Mouse (Mus musculus) mesoderm, embryonic 11.5 days (tissue): ENCODE results near the gene Psme4.

Experiments
- DNase-seq: peaks from one replicate; pipeline ENCODE4 v3.0.0-alpha.2; 2012; ENCODE audit warnings: low read depth, low spot score

Gene Psme4

GRCm38 (mm10) chr11:30786230-30786983 is 14.9 kb downstream of the Psme4 start:
- no peak for DNase-seq

GRCm38 (mm10) chr11:30792680-30793079 is 21.2 kb downstream of the Psme4 start:
- DNase-seq: no peak

GRCm38 (mm10) chr11:30793753-30794152 is 22.2 kb downstream of the Psme4 start:
- DNase-seq: no peak

GRCm38 (mm10) chr11:30797236-30797635 is 25.7 kb downstream of the Psme4 start:
- DNase-seq: no peak

- DNase-seq: peak; percentile 38
Observed at GRCm38 (mm10) chr11:30799496-30799895, 28.0 kb downstream of the Psme4 start.

DNA sequence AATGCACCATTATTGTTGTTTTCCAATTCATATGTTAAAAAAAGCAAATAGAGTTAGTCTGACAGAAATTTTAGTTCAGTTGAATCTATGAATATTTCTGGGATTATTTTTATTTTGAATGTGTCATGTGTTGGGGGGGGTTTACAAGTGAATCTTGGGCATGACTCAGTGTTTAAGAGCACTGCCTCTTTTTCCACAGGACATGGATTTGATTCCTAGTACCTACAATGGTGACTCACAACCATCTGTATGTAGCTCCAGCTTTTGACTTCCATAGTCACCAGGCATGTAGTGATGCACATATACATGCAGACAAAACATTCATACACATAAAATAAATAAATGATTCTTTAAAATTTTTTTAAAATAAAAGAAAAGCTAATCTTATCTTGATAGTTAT is 28.6 kb downstream of the Psme4 start:
- DNase-seq: no peak

GRCm38 (mm10) chr11:30802421-30802820 is 30.9 kb downstream of the Psme4 start:
- no peak for DNase-seq

DNA sequence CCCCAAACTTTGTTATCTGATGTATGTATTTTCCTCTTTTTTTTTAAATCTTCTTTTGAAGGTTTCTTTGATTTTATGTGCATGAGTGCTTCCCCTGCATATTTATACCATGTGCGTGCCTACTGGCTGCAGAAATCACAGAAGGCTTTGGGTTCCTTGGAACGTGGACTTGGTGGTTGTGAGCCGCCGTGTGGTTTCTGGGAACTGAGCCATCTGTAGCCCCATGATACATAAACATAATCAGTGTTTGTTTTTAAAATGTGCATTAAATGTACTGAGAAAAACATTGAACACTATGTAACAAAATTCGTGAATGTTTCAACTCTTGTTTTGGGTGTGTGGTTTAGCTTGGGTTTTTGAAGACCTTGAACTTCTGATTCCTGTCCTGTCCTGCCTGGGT is 49.6 kb downstream of the Psme4 start:
- DNase-seq: no peak

GRCm38 (mm10) chr11:30838793-30839192 is 67.3 kb downstream of the Psme4 start:
- no peak for DNase-seq

GRCm38 (mm10) chr11:30844355-30844754 is 72.8 kb downstream of the Psme4 start:
- no peak for DNase-seq

GRCm38 (mm10) chr11:30872425-30872824 is 100.9 kb downstream of the Psme4 start:
- DNase-seq: no peak

DNA sequence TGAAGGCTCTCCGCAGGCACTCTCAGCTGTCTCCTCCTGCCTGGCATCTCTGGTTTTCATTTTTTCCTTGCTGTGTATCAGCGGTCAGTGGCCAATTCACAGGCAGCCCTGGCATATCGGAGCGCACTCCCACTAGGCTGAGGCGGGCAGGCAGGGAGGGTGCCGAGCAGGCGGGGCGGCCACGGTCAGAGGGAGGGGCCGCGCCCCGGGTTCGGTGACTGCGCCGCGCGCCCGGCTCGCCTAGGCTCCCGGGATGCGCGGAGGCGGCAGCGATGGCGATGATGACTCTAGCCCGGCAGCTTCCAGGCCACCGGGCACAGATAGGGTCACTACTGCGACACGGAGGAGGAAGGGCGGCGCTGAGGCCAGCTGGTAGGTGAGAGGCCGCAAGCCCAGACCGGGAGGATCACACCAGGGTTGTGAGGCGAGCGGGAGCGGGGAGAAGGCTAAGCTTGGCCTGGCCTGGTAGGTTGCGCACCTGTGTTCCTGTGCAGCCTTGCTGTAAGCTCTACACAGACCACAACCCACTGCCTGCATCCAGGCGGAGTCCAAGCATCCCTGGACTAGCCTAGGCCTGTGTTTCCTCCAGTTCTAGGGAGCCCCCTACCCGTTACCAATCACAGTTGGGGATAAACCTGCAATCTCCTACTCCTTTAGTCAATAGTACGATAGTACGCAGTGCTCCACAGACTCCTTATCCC is 113.8 kb downstream of the Psme4 start, which contains the start of the genes Gpr75 and Asb3:
TSS of gene Gpr75 (plus strand) at position 188 of the 701 bp plus-strand sequence.
TSS of gene Asb3 (plus strand) at position 246 of the 701 bp plus-strand sequence.
- peak; percentile 52 for DNase-seq

DNA sequence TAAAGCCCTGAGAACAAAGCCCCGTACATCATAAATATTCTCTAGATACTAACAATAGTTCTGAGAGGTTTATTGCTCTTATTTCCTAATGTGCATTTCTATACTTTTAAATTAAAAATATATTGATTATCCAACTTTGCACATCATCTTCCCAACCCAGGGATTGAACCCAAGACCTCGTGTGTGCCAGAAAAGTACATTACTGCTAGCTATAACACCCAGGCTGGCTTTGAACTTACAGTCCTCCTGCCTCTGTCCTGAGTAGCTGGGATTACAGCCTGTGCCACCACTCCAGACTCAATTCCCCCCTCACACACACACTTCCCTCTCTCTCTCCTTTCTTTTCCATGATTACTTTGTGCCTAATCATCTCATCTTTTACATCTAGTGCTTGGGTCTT is 116.6 kb downstream of the Psme4 start:
- DNase-seq: no peak

DNA sequence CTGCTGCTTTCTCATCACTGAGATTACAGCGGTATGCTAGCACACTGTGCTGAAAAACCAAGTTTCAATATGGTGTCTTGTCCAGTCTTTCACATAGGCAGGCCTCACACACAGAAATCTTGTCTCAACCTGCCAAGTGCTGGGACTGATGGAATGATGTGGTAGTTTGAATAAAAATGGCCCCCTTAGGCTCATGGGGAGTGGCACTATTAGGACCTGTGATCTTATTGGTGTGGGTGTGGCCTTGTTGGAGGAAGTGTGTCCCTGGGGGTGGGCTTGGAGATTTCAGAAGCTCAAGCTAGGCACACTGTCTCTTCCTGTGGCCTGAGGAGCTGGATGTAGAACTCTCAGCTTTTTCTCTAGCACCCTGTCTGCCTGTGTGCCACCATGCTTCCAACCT is 124.7 kb downstream of the Psme4 start:
- DNase-seq: no peak

- no peak for DNase-seq
Observed at GRCm38 (mm10) chr11:30899312-30899711, 127.8 kb downstream of the Psme4 start.

DNA sequence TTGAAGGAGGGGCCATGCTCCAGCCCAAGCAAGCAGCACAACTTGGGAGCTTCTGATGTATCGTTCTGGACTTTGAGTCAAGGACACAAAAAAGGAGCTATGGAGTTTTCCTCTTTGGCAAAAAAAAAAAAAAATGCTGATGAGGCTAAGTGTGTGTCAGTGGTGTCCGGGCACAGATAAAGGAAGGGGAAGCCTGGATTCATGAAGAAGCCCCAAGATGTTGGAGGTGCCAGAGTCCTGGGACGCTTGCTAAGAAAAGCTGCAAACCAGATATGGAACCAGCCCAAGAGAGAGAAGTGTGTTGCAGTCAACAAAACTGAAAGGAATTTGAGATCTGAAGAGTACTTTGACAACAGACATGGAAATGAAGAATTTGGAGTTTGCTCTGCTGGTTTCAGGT is 140.8 kb downstream of the Psme4 start:
- DNase-seq: no peak

GRCm38 (mm10) chr11:30920641-30921040 is 149.1 kb downstream of the Psme4 start:
- DNase-seq: no peak

DNA sequence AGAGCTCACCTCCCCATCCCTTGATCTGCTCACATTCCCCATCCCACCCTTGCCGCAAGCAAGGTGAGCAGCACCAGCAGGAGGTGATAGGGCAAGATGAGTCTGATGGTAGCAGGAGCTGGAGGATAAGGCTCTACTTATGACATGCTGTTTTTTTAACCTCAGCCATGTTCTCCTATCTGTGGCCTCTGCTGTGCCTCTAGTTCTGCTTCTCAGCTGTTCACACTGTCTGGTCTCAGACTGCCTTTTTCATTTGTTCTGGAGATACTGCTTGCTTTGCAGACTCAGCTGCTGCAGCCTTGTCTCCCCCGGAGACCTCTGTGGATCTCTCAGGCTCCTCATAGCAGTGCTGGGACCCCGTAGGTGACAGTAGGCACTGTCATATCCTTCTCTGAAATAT is 151.8 kb downstream of the Psme4 start:
- DNase-seq: no peak

DNA sequence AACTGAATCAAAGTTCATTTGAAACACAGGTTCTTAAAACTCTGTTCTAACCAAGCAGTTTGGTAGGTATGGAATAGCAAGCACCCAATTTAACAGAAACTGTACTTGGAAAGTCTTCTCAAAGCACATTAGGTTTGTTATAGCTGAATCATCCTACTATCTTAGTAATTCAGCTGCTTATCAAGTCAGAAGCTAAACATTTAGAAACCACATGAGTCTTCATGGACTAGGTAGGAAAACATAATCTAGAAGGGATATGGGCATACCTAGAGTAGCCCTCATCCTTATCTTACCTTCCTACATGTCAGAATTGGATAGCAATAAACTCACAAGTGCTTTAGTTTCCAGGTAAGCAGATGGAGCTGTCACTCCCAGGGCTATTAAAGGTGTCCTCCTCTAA is 156.6 kb downstream of the Psme4 start:
- no peak for DNase-seq

DNA sequence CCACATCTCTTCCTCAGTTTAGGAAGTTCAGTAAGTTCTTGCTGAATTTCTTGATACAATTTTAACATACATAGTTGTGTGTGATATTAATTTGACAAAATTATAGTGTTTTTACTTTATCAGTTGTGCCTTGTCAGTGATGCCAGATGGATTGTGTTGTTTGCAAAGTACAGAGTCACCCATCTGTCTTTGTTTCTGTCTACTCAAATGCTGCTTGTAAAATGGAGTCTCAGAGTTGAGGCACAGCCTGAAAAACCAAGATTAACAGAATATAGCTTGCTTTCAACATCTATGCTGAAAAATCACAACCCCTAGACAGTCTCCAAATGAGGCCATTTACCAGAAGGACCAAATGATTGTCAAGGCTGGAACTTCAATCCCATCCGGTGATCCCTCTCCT is 157.0 kb downstream of the Psme4 start:
- no peak for DNase-seq
